Mouse (Mus musculus): ENCODE measurements around the gene Luzp1. TPM values are rescaled to one million over a fixed set of nuclear protein-coding genes. Genes with fewer than 3 reads are reported as not detected.
A peak's percentile ranks its signal among the peaks of the same experiment; 100 is the strongest.

Luzp1 gene
- polyA plus RNA-seq, 1 experiment from 2014 or later, result 150 TPM

DNA sequence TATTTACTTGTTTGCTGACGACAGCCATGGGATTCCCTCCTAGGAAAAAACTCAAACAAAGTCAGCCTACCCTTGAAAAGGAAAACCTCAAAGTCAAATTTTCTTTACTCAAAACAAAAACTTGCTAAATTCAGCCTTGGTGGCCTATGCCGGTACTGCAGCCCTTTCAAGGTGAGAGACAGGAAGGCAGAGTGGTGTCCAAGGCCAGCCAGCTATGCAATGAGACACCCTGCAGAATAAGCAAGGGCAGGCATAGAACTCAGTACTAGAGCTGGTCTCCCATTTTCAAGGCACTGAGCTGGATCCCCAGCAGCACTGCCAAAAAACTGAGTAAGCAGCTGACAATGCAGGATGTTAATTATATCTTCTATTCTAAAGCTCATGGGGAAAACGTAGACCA, 99.1 kb downstream of the Luzp1 start:
- no peaks in the 10 kb centered on the region for H3K4me1 ChIP-seq
- no peak overlapping the region for H3K27ac ChIP-seq (replicated peaks)
- no peaks in the 10 kb centered on the region for H3K27me3 ChIP-seq (replicated peaks; ENCODE audit: low read depth, poor library complexity, severe bottlenecking)
- no peaks in the 10 kb centered on the region for H3K9me3 ChIP-seq
- no peak overlapping the region for H3K4me3 ChIP-seq
- 81% methylated on average over 3 of the region's 3 CpGs for WGBS
- peaks cover 96% of the 10 kb centered on the region for H3K36me3 ChIP-seq (replicated peaks)
- no peak for DNase-seq (ENCODE audit: low spot score)

DNA sequence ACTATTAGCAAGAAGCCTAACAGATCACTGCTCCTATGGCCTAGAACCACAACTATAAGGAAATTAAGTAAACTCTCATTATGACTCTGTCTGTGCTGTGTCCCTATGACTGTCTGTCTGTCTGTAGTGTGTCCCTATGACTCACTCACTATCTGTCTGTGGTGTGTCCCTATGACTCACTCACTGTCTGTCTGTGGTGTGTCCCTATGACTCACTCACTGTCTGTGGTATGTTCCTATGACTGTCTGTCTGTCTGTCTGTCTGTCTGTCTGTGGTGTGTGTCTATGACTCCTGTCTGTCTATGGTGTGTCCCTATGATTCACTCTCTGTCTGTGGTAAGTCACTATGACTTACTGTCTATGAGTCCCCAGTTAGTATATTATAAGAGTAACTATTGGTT, 100.4 kb downstream of the Luzp1 start:
- DNase-seq (ENCODE audit: low spot score), result no peak
- no peak overlapping the region for H3K27ac ChIP-seq (replicated peaks)
- H3K4me1 ChIP-seq, result no peaks in the 10 kb centered on the region
- H3K27me3 ChIP-seq (replicated peaks; ENCODE audit: low read depth, poor library complexity, severe bottlenecking), result no peaks in the 10 kb centered on the region
- H3K36me3 ChIP-seq (replicated peaks), result peaks cover 89% of the 10 kb centered on the region
- no peak overlapping the region for H3K4me3 ChIP-seq
- H3K9me3 ChIP-seq, result no peaks in the 10 kb centered on the region

DNA sequence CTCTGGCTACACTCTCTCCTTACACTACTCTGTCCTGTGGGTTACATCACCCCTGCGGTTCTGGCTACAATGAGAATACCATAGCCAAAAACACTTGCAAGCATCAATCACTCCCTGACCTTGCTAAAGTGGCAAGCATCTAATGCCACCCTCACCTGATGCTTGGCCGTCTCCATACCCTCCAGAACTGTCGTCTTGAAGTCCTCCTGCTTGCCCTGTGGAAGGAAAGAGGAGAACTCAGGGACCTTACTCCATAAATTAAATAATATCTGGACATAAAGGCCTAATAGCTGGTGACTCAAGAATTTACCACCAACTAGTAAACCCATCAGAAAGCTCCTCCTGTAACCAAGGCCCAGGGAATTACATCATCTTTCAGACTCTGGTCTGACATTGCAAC, 112.3 kb downstream of the Luzp1 start:
- Histone ChIP-seq H3K36me3 (replicated peaks) (peaks cover 33% of the 10 kb centered on the region), H3K27ac (replicated peaks) (no peak overlapping the region), H3K4me1 (no peaks in the 10 kb centered on the region), H3K9me3 (no peaks in the 10 kb centered on the region), H3K4me3 (no peak overlapping the region), H3K27me3 (replicated peaks; ENCODE audit: low read depth, poor library complexity, severe bottlenecking) (no peaks in the 10 kb centered on the region)
- 95% methylated on average over 3 of the region's 3 CpGs for whole genome bisulfite sequencing
- no peak for DNase-seq (ENCODE audit: low spot score)

DNA sequence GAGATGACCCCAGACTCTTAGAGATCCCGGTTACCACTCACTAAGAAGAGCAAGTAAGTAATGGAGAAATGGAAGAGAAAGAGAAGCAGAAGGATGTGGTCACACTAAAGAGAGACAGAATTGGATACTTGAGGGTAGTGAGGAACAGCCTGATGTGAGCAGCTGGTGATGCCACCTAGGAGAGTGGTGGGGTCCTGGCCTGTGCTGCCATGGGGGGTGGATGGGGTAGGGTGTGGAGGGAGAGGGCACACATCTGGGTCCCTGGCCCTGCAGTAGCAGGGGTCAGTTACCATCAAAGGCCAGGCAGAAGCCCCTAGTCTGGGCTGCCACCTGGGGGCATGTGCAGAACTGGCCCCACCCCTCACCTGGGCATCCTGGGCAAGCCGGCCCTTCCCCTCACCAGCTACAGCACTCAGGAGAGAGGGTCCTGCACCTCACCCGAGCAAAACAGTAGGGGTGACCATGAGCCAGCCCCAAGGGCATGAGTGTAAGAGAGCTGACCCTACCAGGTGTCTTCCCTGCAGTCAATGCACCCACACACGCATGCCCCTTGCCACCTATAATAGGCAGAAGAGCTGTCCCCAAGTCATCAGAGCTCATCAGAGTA, 117.8 kb downstream of the Luzp1 start:
- no peaks in the 10 kb centered on the region for H3K9me3 ChIP-seq
- H3K36me3 ChIP-seq (replicated peaks), result peaks cover 55% of the 10 kb centered on the region
- H3K4me1 ChIP-seq, result peaks cover 5% of the 10 kb centered on the region
- H3K27me3 ChIP-seq (replicated peaks; ENCODE audit: low read depth, poor library complexity, severe bottlenecking), result no peaks in the 10 kb centered on the region
- DNase-seq (ENCODE audit: low spot score), result no peak
- 89% methylated on average over 4 of the region's 4 CpGs for whole genome bisulfite sequencing
- no peak overlapping the region for H3K27ac ChIP-seq (replicated peaks)
- H3K4me3 ChIP-seq, result no peak overlapping the region

DNA sequence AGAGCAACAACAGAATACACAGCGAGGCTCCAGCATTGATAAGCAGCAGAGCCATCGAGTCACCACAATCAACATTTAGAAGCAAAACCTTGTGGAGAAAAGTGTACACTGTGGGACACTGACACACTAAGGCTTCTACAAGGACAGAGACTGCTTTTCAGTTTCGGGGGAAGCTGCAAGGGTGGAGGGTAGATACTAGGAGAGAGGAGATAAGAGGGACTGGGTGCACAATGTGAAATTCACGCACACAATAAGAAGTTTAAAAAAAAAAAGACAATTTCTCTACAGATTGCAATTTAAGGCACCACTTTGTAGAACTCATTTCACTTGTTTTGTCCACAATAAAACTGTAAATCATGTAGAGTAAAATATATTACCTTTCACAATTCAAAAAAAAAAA, 118.4 kb downstream of the Luzp1 start:
- DNase-seq (ENCODE audit: low spot score), result no peak
- Histone ChIP-seq H3K36me3 (replicated peaks) (peaks cover 62% of the 10 kb centered on the region), H3K27ac (replicated peaks) (no peak overlapping the region), H3K4me1 (peaks cover 5% of the 10 kb centered on the region), H3K9me3 (no peaks in the 10 kb centered on the region), H3K4me3 (no peak overlapping the region), H3K27me3 (replicated peaks; ENCODE audit: low read depth, poor library complexity, severe bottlenecking) (no peaks in the 10 kb centered on the region)
- 89% methylated on average over 4 of the region's 4 CpGs for WGBS

DNA sequence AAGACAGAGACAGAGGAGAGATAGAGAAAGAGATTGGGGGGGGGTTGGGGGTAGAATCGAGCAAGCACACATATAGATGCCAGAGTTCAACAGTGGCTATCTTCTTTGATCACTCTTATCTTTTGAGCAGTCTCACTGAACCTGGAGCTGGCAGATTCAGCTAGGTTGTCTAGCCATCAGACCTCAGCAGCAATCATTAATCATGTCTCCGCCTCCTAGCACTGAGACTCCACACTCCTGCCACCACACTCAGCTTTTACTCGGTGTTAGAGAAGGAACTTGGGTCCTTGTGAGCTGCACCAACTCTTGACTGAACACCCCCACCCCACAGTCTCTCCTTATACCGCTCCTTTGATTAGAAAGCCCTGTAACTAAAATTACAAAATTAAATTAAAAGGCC, 122.5 kb downstream of the Luzp1 start:
- Histone ChIP-seq H3K4me1 (peaks cover 5% of the 10 kb centered on the region), H3K4me3 (no peak overlapping the region), H3K27me3 (replicated peaks; ENCODE audit: low read depth, poor library complexity, severe bottlenecking) (no peaks in the 10 kb centered on the region), H3K27ac (replicated peaks) (no peak overlapping the region), H3K9me3 (no peaks in the 10 kb centered on the region), H3K36me3 (replicated peaks) (peaks cover 57% of the 10 kb centered on the region)
- DNase-seq (ENCODE audit: low spot score), result no peak
- 74% methylated on average over 4 of the region's 4 CpGs for WGBS

DNA sequence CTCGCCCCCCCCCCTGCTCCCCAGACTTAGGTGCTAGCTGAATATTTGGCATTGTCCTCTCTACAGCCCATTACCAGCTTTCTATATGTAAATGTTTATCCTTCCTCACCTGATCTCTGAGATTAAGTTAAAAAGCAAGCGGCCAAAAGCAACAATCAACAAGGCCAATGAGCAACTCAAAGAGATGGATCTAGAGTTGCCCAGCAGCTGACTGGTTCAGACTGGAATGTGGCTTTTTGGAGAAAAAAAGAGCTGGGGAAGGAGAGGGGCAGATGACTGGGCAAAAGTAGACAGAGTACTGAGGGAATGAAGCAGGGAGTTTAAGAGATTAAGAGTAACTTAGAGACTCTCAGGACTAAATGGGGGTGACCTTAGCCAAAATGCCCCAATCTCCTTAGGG, 124.4 kb downstream of the Luzp1 start:
- no peak overlapping the region for H3K27ac ChIP-seq (replicated peaks)
- 88% methylated on average over 2 of the region's 2 CpGs for WGBS
- H3K4me1 ChIP-seq, result 0 out of 2 replicates have a peak, but pooled peaks cover 3% of the 10 kb centered on the region
- H3K9me3 ChIP-seq, result no peaks in the 10 kb centered on the region
- no peak overlapping the region for H3K4me3 ChIP-seq
- no peaks in the 10 kb centered on the region for H3K27me3 ChIP-seq (replicated peaks; ENCODE audit: low read depth, poor library complexity, severe bottlenecking)
- H3K36me3 ChIP-seq (replicated peaks), result peaks cover 60% of the 10 kb centered on the region
- no peak for DNase-seq (ENCODE audit: low spot score)

DNA sequence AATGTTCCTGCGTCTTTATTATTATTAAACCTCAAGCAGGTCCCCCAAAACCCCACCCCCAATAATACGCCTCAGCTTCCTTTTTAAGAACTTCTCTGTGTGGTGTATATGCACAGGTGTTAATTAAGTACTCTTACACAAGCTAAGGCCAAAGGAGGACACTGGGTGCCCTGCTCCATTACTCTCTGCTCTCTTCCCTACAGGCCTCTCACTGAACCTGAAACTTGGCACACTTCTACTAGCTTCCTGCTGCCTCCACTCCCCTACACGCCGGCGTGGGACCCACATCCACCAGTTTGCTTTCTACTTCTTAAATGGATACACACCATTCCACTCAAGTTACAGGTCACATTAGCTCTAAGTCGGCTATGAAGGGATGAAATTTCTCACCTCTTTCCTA, 125.7 kb downstream of the Luzp1 start:
- H3K36me3 ChIP-seq (replicated peaks), result peaks cover 56% of the 10 kb centered on the region
- WGBS, result 88% methylated on average over 6 of the region's 6 CpGs

DNA sequence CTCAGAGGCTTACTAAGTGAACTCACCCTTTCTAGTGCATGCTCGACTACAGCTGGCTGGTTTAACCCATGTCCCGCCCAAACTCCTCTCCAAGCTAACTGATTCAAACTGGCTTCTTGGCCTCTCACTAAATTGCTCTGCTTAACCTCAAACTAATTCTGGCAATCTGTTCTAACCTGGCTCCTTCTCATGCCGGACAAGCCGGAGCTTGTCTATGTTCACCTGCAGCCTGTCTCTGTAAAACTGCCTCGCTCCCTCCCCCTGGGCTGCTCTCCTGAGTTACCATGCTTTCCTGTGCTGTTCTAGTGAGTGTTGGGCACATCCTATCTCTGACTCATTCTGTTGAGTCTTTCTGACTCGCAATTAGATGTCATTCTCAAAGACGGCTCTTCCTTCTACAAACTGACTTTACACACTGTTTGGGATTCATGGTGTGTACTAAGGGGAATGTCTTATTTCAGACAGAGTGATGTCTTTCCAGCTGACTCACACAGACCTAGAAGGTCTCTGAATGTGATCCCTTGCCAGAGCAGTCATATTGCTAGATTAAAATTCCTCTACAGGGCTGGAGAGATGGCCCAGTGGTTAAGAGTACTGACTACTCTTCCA, 128.8 kb downstream of the Luzp1 start:
- Histone ChIP-seq H3K4me1 (peaks cover 15% of the 10 kb centered on the region), H3K4me3 (no peak overlapping the region), H3K9me3 (no peaks in the 10 kb centered on the region), H3K27me3 (replicated peaks; ENCODE audit: low read depth, poor library complexity, severe bottlenecking) (no peaks in the 10 kb centered on the region), H3K27ac (replicated peaks) (no peak overlapping the region), H3K36me3 (replicated peaks) (peaks cover 34% of the 10 kb centered on the region)
- WGBS, result 93% methylated on average over 7 of the region's 7 CpGs
- no peak for DNase-seq (ENCODE audit: low spot score)

More for the DNA sequence above, 125.7 kb downstream of the Luzp1 start:
- no peaks in the 10 kb centered on the region for H3K27me3 ChIP-seq (replicated peaks; ENCODE audit: low read depth, poor library complexity, severe bottlenecking)
- 0 out of 2 replicates have a peak, but pooled peaks cover 3% of the 10 kb centered on the region for H3K4me1 ChIP-seq
- no peak for DNase-seq (ENCODE audit: low spot score)
- no peaks in the 10 kb centered on the region for H3K9me3 ChIP-seq
- H3K27ac ChIP-seq (replicated peaks), result no peak overlapping the region
- H3K4me3 ChIP-seq, result no peak overlapping the region

DNA sequence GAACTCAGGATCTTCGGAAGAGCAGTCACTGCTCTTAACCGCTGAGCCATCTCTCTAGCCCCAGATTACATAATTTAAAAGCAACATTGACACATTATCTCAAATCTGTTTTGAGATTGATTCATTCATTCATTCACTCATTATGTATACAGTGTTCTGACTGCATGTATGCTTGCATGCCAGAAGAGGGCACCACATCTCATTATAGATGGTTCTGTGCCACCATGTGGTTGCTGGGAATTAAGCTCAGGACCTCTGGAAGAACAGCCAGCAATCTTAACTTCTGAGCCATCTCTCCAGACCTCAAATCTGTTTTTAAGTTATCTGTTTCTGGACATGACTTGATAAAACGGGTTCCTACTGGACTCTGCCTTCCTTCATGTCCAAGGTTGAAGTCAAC, 130.3 kb downstream of the Luzp1 start:
- Histone ChIP-seq H3K27me3 (replicated peaks; ENCODE audit: low read depth, poor library complexity, severe bottlenecking) (no peaks in the 10 kb centered on the region), H3K9me3 (no peaks in the 10 kb centered on the region), H3K4me1 (peaks cover 15% of the 10 kb centered on the region), H3K4me3 (peak overlapping the region; percentile 99; the same call in 1 of the 2 replicates), H3K36me3 (replicated peaks) (peaks cover 26% of the 10 kb centered on the region), H3K27ac (replicated peaks) (no peak overlapping the region)
- 94% methylated on average over 3 of the region's 3 CpGs for WGBS
- DNase-seq (ENCODE audit: low spot score), result no peak

DNA sequence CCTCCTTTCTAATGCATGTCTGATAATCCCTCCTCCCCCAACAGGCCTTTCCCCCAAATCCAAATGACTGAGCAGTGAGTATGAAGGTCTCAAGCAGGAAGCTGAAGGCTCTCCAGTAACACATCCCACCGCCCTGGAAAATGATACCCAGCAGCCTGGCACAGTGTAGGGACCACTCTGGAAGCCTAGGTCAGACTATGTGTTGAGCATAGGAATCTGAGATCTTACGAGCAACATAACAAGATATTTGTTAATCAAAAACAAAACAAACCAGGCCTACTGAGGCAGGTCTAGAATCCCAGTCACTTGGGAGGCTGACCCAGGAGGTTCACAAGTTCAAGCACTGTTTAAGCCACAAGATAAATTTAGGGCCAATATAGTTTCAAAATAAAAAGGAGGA, 131.0 kb downstream of the Luzp1 start:
- no peaks in the 10 kb centered on the region for H3K9me3 ChIP-seq
- 91% methylated on average over 2 of the region's 2 CpGs for WGBS
- no peak overlapping the region for H3K27ac ChIP-seq (replicated peaks)
- H3K4me1 ChIP-seq, result peaks cover 15% of the 10 kb centered on the region
- peak overlapping the region; percentile 99 for H3K4me3 ChIP-seq
- no peak for DNase-seq (ENCODE audit: low spot score)
- H3K27me3 ChIP-seq (replicated peaks; ENCODE audit: low read depth, poor library complexity, severe bottlenecking), result no peaks in the 10 kb centered on the region
- H3K36me3 ChIP-seq (replicated peaks), result peaks cover 26% of the 10 kb centered on the region

DNA sequence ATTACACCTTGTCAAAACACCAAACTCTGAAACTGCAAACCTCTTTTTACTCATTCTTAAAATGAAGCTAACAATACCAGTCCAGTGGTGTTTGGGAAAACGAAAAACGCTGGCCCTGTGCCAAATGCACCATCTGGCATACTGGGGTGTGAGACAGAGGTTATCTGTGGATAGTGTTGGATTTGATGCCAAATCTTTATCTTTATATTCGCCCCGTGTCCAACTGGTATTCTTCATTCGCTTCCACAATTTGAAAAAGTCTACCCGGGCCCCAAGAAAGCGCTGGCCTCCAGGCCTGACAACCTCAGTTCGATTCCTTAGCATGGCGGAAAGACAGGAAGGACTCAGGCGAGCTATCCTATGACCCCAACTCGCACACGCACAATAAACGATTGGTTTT, 131.9 kb downstream of the Luzp1 start:
- Histone ChIP-seq H3K9me3 (no peaks in the 10 kb centered on the region), H3K36me3 (replicated peaks) (peaks cover 26% of the 10 kb centered on the region), H3K4me1 (peaks cover 15% of the 10 kb centered on the region), H3K4me3 (peak overlapping the region; percentile 99), H3K27me3 (replicated peaks; ENCODE audit: low read depth, poor library complexity, severe bottlenecking) (no peaks in the 10 kb centered on the region), H3K27ac (replicated peaks) (peak overlapping the region; percentile 98)
- peak; percentile 42 for DNase-seq (ENCODE audit: low spot score)
- 5% methylated on average over 13 of the region's 13 CpGs for WGBS

DNA sequence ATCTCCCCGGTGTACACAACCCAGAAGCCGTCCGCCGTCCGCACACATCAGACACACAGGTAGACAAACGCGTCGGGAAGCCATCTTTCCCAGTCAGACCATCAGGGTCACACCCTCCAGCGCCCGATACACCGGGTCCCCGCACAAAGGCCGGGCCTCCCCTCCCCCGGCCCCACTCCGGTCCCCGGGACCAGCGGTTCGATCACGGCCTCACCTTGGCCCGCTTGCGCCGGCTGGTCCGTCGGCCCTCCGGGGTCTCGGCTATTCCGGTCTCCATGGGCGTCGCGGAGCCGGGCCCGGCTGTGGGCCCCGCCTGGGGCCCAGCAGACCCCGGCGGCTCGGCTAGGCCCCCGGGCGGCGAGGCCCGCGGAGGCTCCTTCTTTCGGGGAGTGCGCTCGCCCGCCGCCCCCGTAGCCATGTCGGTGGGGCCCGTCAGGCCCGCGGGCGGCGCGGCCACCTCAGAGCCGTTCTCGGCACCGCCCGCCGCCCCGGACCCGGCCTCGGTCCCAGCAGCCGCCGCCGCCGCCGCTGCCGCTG, 132.5 kb downstream of the Luzp1 start:
- DNase-seq (ENCODE audit: low spot score), result peak; percentile 76
- H3K27ac ChIP-seq (replicated peaks), result peak overlapping the region; percentile 98
- peaks cover 26% of the 10 kb centered on the region for H3K36me3 ChIP-seq (replicated peaks)
- peaks cover 15% of the 10 kb centered on the region for H3K4me1 ChIP-seq
- peak overlapping the region; percentile 99 for H3K4me3 ChIP-seq
- H3K9me3 ChIP-seq, result no peaks in the 10 kb centered on the region
- under 1% methylated on average over 68 of the region's 68 CpGs for WGBS
- no peaks in the 10 kb centered on the region for H3K27me3 ChIP-seq (replicated peaks; ENCODE audit: low read depth, poor library complexity, severe bottlenecking)
